Mouse (Mus musculus): ENCODE measurements around the gene Gm47985.

- TF ChIP-seq EP300 (IDR thresholded peaks at IDR 0.05; ENCODE audit: low read depth) (no peak), CTCF (IDR thresholded peaks at IDR 0.05; ENCODE audit: low read depth) (no peak)
Measured at GRCm38 (mm10) chr1:151167297-151168047, 14.9 kb upstream of the Gm47985 start.
